Mouse (Mus musculus): ENCODE results near the gene Nav2. TPM values are rescaled to one million over a fixed set of nuclear protein-coding genes. Genes with fewer than 3 reads are reported as not detected.

Gene Nav2
- polyA plus RNA-seq, 1 experiment from 2014 or later, result 7.5 TPM

DNA sequence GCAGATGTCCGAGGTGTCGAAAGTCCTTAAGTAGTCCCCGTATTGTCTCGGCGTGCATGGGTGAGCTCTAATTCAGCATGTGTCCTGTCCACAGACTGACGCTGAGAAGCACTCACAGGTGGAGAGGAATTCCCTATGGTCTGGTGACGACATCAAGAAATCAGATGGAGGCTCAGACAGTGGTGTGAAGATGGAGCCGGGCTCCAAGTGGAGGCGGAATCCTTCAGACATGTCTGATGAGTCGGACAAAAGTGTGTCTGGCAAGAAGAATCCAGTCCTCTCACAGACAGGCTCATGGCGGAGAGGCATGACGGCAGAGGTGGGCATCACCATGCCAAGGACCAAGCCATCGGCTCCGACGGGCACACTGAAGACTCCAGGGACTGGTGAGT lies 637.2 kb downstream of the Nav2 start:
- Histone ChIP-seq H3K9ac (ENCODE audit: low read length) (no peak overlapping the region), H3K27me3 (ENCODE audit: control insufficient read depth, insufficient read depth, low read length) (no peaks in the 10 kb centered on the region), H3K4me3 (ENCODE audit: low read depth, low read length) (no peak overlapping the region), H3K9me3 (ENCODE audit: control insufficient read depth, low read length) (no peaks in the 10 kb centered on the region), H3K27ac (replicated peaks; ENCODE audit: low read depth, low read length) (no peak overlapping the region), H3K4me1 (ENCODE audit: control insufficient read depth, insufficient read depth, low read length) (0 out of 2 replicates have a peak, but pooled peaks cover 4% of the 10 kb centered on the region), H3K4me2 (ENCODE audit: low read depth, severe bottlenecking) (no peak overlapping the region), H3K36me3 (ENCODE audit: control insufficient read depth, insufficient read depth, low read length) (no peaks in the 10 kb centered on the region)
- ATAC-seq (ENCODE audit: insufficient number of reproducible peaks, low FRiP score, low TSS enrichment, low read depth), result no peak
- no peak for DNase-seq (ENCODE audit: low spot score)
- 85% methylated on average over 15 of the region's 15 CpGs for WGBS

DNA sequence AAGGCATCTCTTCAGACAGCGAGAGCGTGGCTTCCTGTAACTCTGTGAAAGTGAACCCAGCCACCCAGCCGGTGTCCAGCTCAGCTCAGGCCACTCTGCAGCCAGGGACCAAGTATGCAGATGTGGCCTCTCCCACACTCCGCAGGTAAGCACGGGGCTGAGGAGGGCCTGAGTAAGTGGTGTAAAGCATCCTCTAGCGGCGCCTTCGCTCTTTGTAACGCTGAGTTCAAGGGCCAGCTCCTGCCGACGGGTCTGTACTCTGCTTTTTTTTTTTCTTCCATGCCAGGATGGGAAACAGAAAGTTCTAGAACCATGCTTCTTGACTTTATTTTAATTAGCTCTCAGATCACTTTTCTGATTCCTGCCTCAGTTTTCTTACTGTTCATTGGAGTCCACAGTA lies 639.9 kb downstream of the Nav2 start:
- WGBS, result 90% methylated on average over 11 of the region's 11 CpGs
- DNase-seq (ENCODE audit: low spot score) (no peak), ATAC-seq (ENCODE audit: insufficient number of reproducible peaks, low FRiP score, low TSS enrichment, low read depth) (no peak)
- no peak overlapping the region for H3K4me2 ChIP-seq (ENCODE audit: low read depth, severe bottlenecking)
- H3K9me3 ChIP-seq (ENCODE audit: control insufficient read depth, low read length), result no peaks in the 10 kb centered on the region
- H3K9ac ChIP-seq (ENCODE audit: low read length), result no peak overlapping the region
- H3K27ac ChIP-seq (replicated peaks; ENCODE audit: low read depth, low read length), result no peak overlapping the region
- H3K4me3 ChIP-seq (ENCODE audit: low read depth, low read length), result no peak overlapping the region
- no peaks in the 10 kb centered on the region for H3K36me3 ChIP-seq (ENCODE audit: control insufficient read depth, insufficient read depth, low read length)
- 0 out of 2 replicates have a peak, but pooled peaks cover 4% of the 10 kb centered on the region for H3K4me1 ChIP-seq (ENCODE audit: control insufficient read depth, insufficient read depth, low read length)
- no peaks in the 10 kb centered on the region for H3K27me3 ChIP-seq (ENCODE audit: control insufficient read depth, insufficient read depth, low read length)

DNA sequence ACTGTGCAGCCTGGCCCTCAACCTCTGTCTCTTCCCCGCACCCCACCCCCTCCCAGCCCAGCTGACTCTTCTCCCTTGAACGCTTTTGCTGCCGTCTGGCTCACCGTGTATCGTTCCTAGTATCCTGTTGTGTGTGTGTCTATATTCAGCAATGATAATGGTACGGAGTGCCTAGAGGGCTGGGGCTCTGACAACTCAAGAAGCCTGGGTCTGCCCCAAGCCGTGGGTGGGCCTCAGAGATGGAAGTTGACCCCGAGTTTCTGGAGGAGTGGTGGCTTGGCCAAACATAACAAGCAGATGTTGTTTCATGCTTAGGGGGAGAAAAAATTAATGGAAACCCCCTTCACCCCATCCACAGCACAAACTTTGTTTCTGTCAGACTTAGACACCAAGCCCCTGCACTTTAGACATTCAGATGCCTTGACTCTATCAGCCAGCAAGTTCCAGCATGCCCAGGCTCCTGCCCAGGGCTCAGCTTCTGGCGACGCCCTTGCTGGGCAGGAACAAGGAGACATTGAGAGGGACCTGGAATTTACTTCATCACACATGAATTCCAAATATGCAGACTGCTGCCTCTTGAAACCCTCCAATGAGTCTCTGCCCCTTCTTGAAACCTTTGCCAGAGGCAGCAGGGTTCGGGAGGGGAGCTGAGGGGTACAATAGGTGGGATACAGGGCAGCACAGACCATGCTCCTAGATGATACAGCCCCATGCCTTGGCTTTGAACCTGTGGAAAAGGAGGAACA lies 644.9 kb downstream of the Nav2 start:
- H3K4me3 ChIP-seq (ENCODE audit: low read depth, low read length), result no peak overlapping the region
- ATAC-seq (ENCODE audit: insufficient number of reproducible peaks, low FRiP score, low TSS enrichment, low read depth) (no peak), DNase-seq (ENCODE audit: low spot score) (no peak)
- no peaks in the 10 kb centered on the region for H3K27me3 ChIP-seq (ENCODE audit: control insufficient read depth, insufficient read depth, low read length)
- 0 out of 2 replicates have a peak, but pooled peaks cover 6% of the 10 kb centered on the region for H3K4me1 ChIP-seq (ENCODE audit: control insufficient read depth, insufficient read depth, low read length)
- WGBS, result 68% methylated on average over 11 of the region's 11 CpGs
- H3K9ac ChIP-seq (ENCODE audit: low read length), result no peak overlapping the region
- H3K36me3 ChIP-seq (ENCODE audit: control insufficient read depth, insufficient read depth, low read length), result no peaks in the 10 kb centered on the region
- no peaks in the 10 kb centered on the region for H3K9me3 ChIP-seq (ENCODE audit: control insufficient read depth, low read length)
- H3K27ac ChIP-seq (replicated peaks; ENCODE audit: low read depth, low read length), result no peak overlapping the region
- no peak overlapping the region for H3K4me2 ChIP-seq (ENCODE audit: low read depth, severe bottlenecking)

DNA sequence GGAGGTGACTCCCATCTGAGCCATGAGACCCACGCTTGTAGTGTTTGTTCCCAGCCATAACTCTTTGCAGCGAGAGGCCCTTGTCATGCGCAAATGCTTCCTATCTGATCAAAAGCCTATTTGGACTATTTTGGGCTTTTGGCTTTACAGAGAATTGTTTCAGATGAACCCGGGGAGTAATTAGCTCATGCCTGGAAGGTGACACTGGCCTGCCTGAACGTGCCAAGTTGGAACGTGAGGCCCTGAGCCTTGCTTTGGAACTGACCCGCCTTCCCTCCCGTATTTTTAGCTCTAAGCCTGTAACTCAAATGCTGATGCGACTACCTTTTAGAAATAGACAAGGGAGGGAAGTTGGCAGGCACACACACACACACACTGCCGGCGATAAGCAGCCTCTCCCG lies 649.7 kb downstream of the Nav2 start:
- 0 out of 2 replicates have a peak, but pooled peaks cover 6% of the 10 kb centered on the region for H3K4me1 ChIP-seq (ENCODE audit: control insufficient read depth, insufficient read depth, low read length)
- H3K9me3 ChIP-seq (ENCODE audit: control insufficient read depth, low read length), result no peaks in the 10 kb centered on the region
- DNase-seq (ENCODE audit: low spot score) (no peak), ATAC-seq (ENCODE audit: insufficient number of reproducible peaks, low FRiP score, low TSS enrichment, low read depth) (no peak)
- no peaks in the 10 kb centered on the region for H3K36me3 ChIP-seq (ENCODE audit: control insufficient read depth, insufficient read depth, low read length)
- no peak overlapping the region for H3K4me2 ChIP-seq (ENCODE audit: low read depth, severe bottlenecking)
- H3K9ac ChIP-seq (ENCODE audit: low read length), result no peak overlapping the region
- no peaks in the 10 kb centered on the region for H3K27me3 ChIP-seq (ENCODE audit: control insufficient read depth, insufficient read depth, low read length)
- 91% methylated on average over 12 of the region's 12 CpGs for WGBS
- no peak overlapping the region for H3K27ac ChIP-seq (replicated peaks; ENCODE audit: low read depth, low read length)
- no peak overlapping the region for H3K4me3 ChIP-seq (ENCODE audit: low read depth, low read length)

DNA sequence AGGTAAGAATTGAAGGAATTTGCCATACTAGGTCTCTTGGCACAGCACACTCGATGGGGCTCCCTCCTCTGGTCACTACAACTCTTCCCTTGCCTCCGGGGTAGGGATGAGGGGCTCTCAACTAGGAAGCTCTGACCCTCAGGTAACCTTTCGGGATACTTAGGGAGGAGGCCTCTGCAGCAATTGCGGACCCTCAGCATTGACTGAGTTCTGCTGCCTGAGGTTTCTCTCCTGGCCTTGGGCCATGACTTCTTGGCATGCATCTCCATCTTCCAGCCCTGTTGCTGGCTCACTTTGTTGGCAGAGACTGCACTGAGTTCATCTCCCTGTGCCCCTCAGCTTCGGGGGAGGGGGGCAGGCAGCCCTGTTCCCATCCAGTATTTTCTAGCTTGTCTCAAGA lies 650.4 kb downstream of the Nav2 start:
- Histone ChIP-seq H3K4me3 (ENCODE audit: low read depth, low read length) (no peak overlapping the region), H3K27ac (replicated peaks; ENCODE audit: low read depth, low read length) (no peak overlapping the region), H3K36me3 (ENCODE audit: control insufficient read depth, insufficient read depth, low read length) (no peaks in the 10 kb centered on the region), H3K9ac (ENCODE audit: low read length) (no peak overlapping the region), H3K4me2 (ENCODE audit: low read depth, severe bottlenecking) (no peak overlapping the region), H3K27me3 (ENCODE audit: control insufficient read depth, insufficient read depth, low read length) (no peaks in the 10 kb centered on the region), H3K9me3 (ENCODE audit: control insufficient read depth, low read length) (no peaks in the 10 kb centered on the region), H3K4me1 (ENCODE audit: control insufficient read depth, insufficient read depth, low read length) (0 out of 2 replicates have a peak, but pooled peaks cover 6% of the 10 kb centered on the region)
- WGBS, result 92% methylated on average over 5 of the region's 5 CpGs
- DNase-seq (ENCODE audit: low spot score), result no peak
- no peak for ATAC-seq (ENCODE audit: insufficient number of reproducible peaks, low FRiP score, low TSS enrichment, low read depth)

DNA sequence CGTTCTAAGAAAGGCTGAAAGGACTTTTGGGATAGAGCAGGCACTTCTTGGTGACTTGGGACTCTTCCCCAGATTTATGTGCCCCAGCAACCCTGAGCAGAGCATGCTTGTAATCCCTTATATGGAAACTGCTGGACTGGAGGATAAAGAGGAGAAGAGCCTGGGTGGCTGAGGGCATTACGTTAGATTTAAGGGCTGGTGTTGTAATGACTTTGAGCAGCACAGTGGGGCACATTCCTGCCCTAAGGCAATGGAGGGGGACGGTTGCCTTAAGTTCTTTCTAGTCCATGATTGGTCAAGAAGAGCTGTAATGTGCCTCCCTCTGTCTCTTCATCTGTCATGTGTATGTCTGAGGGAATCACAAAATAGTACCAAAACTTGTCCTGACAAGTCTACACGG lies 651.5 kb downstream of the Nav2 start:
- DNase-seq (ENCODE audit: low spot score), result no peak

DNA sequence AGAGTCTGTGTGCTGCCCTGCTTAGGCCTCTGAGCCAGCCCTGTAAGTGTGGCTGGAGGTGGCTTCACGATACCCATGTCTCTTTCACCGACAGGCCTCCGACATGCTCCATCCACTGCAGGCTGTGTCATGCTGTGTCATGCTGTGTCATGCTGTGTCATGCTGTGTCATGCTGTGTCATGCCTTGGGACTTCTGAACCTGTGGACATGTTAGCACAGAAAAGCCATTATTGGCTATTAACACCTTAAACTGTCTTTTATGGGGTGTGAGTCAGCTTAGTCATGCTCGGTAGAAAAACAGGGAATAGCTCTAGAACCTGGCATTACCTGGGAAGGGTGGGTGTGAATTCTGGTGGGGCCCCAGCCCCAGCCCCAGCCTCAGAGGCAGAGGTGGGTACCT lies 653.9 kb downstream of the Nav2 start:
- Histone ChIP-seq H3K27ac (replicated peaks; ENCODE audit: low read depth, low read length) (no peak overlapping the region), H3K9me3 (ENCODE audit: control insufficient read depth, low read length) (no peaks in the 10 kb centered on the region), H3K4me1 (ENCODE audit: control insufficient read depth, insufficient read depth, low read length) (peaks cover 2% of the 10 kb centered on the region; the same call in 1 of the 2 replicates), H3K4me3 (ENCODE audit: low read depth, low read length) (no peak overlapping the region), H3K36me3 (ENCODE audit: control insufficient read depth, insufficient read depth, low read length) (no peaks in the 10 kb centered on the region), H3K9ac (ENCODE audit: low read length) (no peak overlapping the region), H3K4me2 (ENCODE audit: low read depth, severe bottlenecking) (no peak overlapping the region), H3K27me3 (ENCODE audit: control insufficient read depth, insufficient read depth, low read length) (no peaks in the 10 kb centered on the region)
- DNase-seq (ENCODE audit: low spot score), result no peak
- 73% methylated on average over 4 of the region's 4 CpGs for WGBS
- no peak for ATAC-seq (ENCODE audit: insufficient number of reproducible peaks, low FRiP score, low TSS enrichment, low read depth)

More for the DNA sequence above, 651.5 kb downstream of the Nav2 start:
- WGBS, result 45% methylated on average over 4 of the region's 4 CpGs
- no peak overlapping the region for H3K27ac ChIP-seq (replicated peaks; ENCODE audit: low read depth, low read length)
- ATAC-seq (ENCODE audit: insufficient number of reproducible peaks, low FRiP score, low TSS enrichment, low read depth), result no peak
- H3K9me3 ChIP-seq (ENCODE audit: control insufficient read depth, low read length), result no peaks in the 10 kb centered on the region
- no peak overlapping the region for H3K9ac ChIP-seq (ENCODE audit: low read length)
- H3K36me3 ChIP-seq (ENCODE audit: control insufficient read depth, insufficient read depth, low read length), result no peaks in the 10 kb centered on the region
- 0 out of 2 replicates have a peak, but pooled peaks cover 6% of the 10 kb centered on the region for H3K4me1 ChIP-seq (ENCODE audit: control insufficient read depth, insufficient read depth, low read length)
- H3K27me3 ChIP-seq (ENCODE audit: control insufficient read depth, insufficient read depth, low read length), result no peaks in the 10 kb centered on the region
- H3K4me2 ChIP-seq (ENCODE audit: low read depth, severe bottlenecking), result no peak overlapping the region
- no peak overlapping the region for H3K4me3 ChIP-seq (ENCODE audit: low read depth, low read length)

DNA sequence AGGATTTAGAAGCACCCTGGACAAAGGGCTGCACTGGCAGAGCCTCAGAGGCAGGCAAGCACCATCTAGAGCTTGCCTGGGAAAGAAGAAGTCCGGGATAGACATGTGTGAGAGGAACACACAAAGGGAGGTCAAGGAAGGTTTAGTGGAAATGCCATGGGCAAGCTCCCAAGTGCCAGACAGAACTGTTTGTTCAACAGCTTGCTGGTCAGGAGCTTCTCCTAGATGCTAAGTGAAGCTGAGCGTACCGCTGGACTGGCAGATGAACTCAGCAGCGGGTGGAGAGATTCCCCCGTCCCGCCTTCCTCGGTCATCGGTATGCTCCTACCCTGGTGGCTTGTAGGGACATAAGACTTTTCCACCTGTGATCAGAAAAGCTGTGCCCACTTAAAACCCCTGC lies 654.3 kb downstream of the Nav2 start:
- Histone ChIP-seq H3K4me3 (ENCODE audit: low read depth, low read length) (no peak overlapping the region), H3K9ac (ENCODE audit: low read length) (no peak overlapping the region), H3K4me2 (ENCODE audit: low read depth, severe bottlenecking) (no peak overlapping the region), H3K36me3 (ENCODE audit: control insufficient read depth, insufficient read depth, low read length) (no peaks in the 10 kb centered on the region), H3K27ac (replicated peaks; ENCODE audit: low read depth, low read length) (no peak overlapping the region), H3K9me3 (ENCODE audit: control insufficient read depth, low read length) (no peaks in the 10 kb centered on the region), H3K4me1 (ENCODE audit: control insufficient read depth, insufficient read depth, low read length) (peaks cover 2% of the 10 kb centered on the region; the same call in 1 of the 2 replicates), H3K27me3 (ENCODE audit: control insufficient read depth, insufficient read depth, low read length) (no peaks in the 10 kb centered on the region)
- no peak for ATAC-seq (ENCODE audit: insufficient number of reproducible peaks, low FRiP score, low TSS enrichment, low read depth)
- WGBS, result 89% methylated on average over 8 of the region's 8 CpGs
- no peak for DNase-seq (ENCODE audit: low spot score)
